Comparison of ENCODE assay signal across 18 mouse cellular contexts in genomic region chr5:138234224-138234623, GRCm38 (mm10). TPM values are rescaled to one million over a fixed set of nuclear protein-coding genes. Genes with fewer than 3 reads are reported as not detected.
"Had no signal": no experiment of that assay in that cellular context is flagged by ENCODE, and none has a peak within 500 bp of the region (broad histone marks: within the 10 kb centered on the region; RNA-seq: fewer than 3 reads in every experiment).

No protein-coding gene starts in this region.

- H3K4me1 ChIP-seq: limb, embryonic 10.5 days; limb, embryonic 13.5 days had no signal

- H3K4me2 ChIP-seq: limb, embryonic 13.5 days; midbrain, embryonic 11.5 days had no signal

- H3K36me3 ChIP-seq: limb, embryonic 10.5 days; limb, embryonic 13.5 days had no signal

- DNase-seq: kidney, adult 9 months; kidney, postnatal 4 days; lung, adult 2 months; lung, postnatal 14 days; lung, postnatal 4 days; midbrain, embryonic 14.5 days; thymus, adult 18-20 months; thymus, postnatal 36 days had no signal

- H3K27ac ChIP-seq: limb, embryonic 10.5 days; limb, embryonic 13.5 days; liver, embryonic 14.5 days had no signal

- H3K27me3 ChIP-seq: limb, embryonic 13.5 days had no signal

- H3K9me3 ChIP-seq: limb, embryonic 10.5 days; limb, embryonic 13.5 days had no signal

- ATAC-seq: hindbrain, embryonic 16.5 days had no signal

- H3K4me3 ChIP-seq: limb, embryonic 10.5 days; limb, embryonic 13.5 days had no signal

- H3K9ac ChIP-seq: limb, embryonic 13.5 days; liver, embryonic 14.5 days had no signal

RNA-seq across cellular contexts. Expression of gene Nxpe5, which starts 8.5 kb away (rescaled TPM):
- polyA plus RNA-seq: hindbrain, embryonic 16.5 days; limb, embryonic 10.5 days; limb, embryonic 13.5 days; lung, embryonic 16.5 days; midbrain, embryonic 11.5 days; midbrain, embryonic 14.5 days; midbrain, postnatal 0 days; neural tube, embryonic 11.5 days; neural tube, embryonic 14.5 days had no signal

RNA-seq across cellular contexts. Expression of gene Gal3st4, which starts 38.4 kb away (rescaled TPM):
- polyA plus RNA-seq: liver, adult 2 months had no signal
